Mouse (Mus musculus) left cerebral cortex, adult 6 months (tissue): ENCODE results near the gene Ugt1a7c. TPM values are rescaled to one million over a fixed set of nuclear protein-coding genes. Genes with fewer than 3 reads are reported as not detected.

Experiments used
- long read RNA-seq, 2 experiments: library from polyadenylated mRNA; unstranded; transcript quantifications; one replicate each; pipeline ENCODE4 v2.0.0; 2019 to 2020
- polyA plus RNA-seq: library from polyadenylated mRNA; unstranded; fragments of <200 nt; fragmentation: Nextera tagmentation; gene quantifications from 2 replicates; pipeline ENCODE4 v1.2.3, GENCODE M21; 2021

Gene Ugt1a7c
- polyA plus RNA-seq = 0.77 and 1.0 TPM in 2 replicates
- long read RNA-seq, experiment 1, transcript Ugt1a7c-201 (5 exons, 3,231 nt) = major isoform, 7 of 8 reads
- long read RNA-seq, experiment 1, partial matches to known transcripts = 0 of 8 reads
- long read RNA-seq, experiment 1, other reads (novel, unspliced or antisense) = 1 of 8 reads
- long read RNA-seq, experiment 2, transcript Ugt1a7c-201 (5 exons, 3,231 nt) = major isoform, 5 of 5 reads
- long read RNA-seq, experiment 2, partial matches to known transcripts = 0 of 5 reads
- long read RNA-seq, experiment 2, other reads (novel, unspliced or antisense) = 0 of 5 reads

GRCm38 (mm10) chr1:88094941-88095492 is at the start of gene Ugt1a7c:
Ugt1a7c (plus strand) TSS chr1:88095062.

GRCm38 (mm10) chr1:88055088-88055487 is 39.8 kb upstream of the Ugt1a7c start, which contains the start of gene Ugt1a10:
Ugt1a10 (plus strand) TSS chr1:88055388.

GRCm38 (mm10) chr1:88070495-88070894 is 24.4 kb upstream of the Ugt1a7c start, which contains the start of gene Ugt1a9:
Ugt1a9 (plus strand) TSS chr1:88070800.

GRCm38 (mm10) chr1:88087513-88087912 is 7.3 kb upstream of the Ugt1a7c start, which contains the start of gene Ugt1a8:
Ugt1a8 (plus strand) TSS chr1:88087813.

GRCm38 (mm10) chr1:88103019-88103418 is 8.2 kb downstream of the Ugt1a7c start, which contains the start of gene Ugt1a6b:
Ugt1a6b (plus strand) TSS chr1:88103252.

GRCm38 (mm10) chr1:88134457-88135011 is 39.7 kb downstream of the Ugt1a7c start, which contains the start of gene Ugt1a6a:
Ugt1a6a (plus strand) TSS chr1:88134809.

GRCm38 (mm10) chr1:88165711-88166110 is 70.8 kb downstream of the Ugt1a7c start, which contains the start of gene Ugt1a5:
Ugt1a5 (plus strand) TSS chr1:88166012.

GRCm38 (mm10) chr1:88200456-88200855 is 105.6 kb downstream of the Ugt1a7c start, which contains the start of gene Ugt1a2:
Ugt1a2 (plus strand) TSS chr1:88200601.

GRCm38 (mm10) chr1:88205294-88205922 is 110.5 kb downstream of the Ugt1a7c start, which contains the start of gene Dnajb3:
Dnajb3 (minus strand) TSS chr1:88205782.

GRCm38 (mm10) chr1:88211812-88212211 is 117.0 kb downstream of the Ugt1a7c start, which contains the start of gene Ugt1a1:
Ugt1a1 (plus strand) TSS chr1:88211959.

GRCm38 (mm10) chr1:88226670-88227379 is 132.0 kb downstream of the Ugt1a7c start, which contains the start of gene Mroh2a:
Mroh2a (plus strand) TSS chr1:88226986.

Other genes with a start within 250 kb of the Ugt1a7c start
- gene Dgkd, start 241.8 kb upstream of the Ugt1a7c start, polyA plus RNA-seq = 20.1 and 23.3 TPM in 2 replicates
- gene Usp40, start 86.5 kb upstream of the Ugt1a7c start, polyA plus RNA-seq = 2.2 TPM in 2 replicates
- gene Ugt1a10, start 39.7 kb upstream of the Ugt1a7c start, polyA plus RNA-seq = not detected in 2 replicates
- gene Ugt1a9, start 24.3 kb upstream of the Ugt1a7c start, polyA plus RNA-seq = not detected in 2 replicates
- gene Ugt1a8, start 7.2 kb upstream of the Ugt1a7c start, polyA plus RNA-seq = not detected in 2 replicates
- gene Ugt1a6b, start 8.2 kb downstream of the Ugt1a7c start, polyA plus RNA-seq = not detected in 2 replicates
- gene Ugt1a6a, start 39.7 kb downstream of the Ugt1a7c start, polyA plus RNA-seq = 2.2 and 3.1 TPM in 2 replicates
- gene Ugt1a5, start 71.0 kb downstream of the Ugt1a7c start, polyA plus RNA-seq = not detected in 2 replicates
- not detected in 2 replicates for gene Ugt1a2, start 105.5 kb downstream of the Ugt1a7c start, polyA plus RNA-seq
- 4.3 and 5.6 TPM in 2 replicates for gene Dnajb3, start 110.7 kb downstream of the Ugt1a7c start, polyA plus RNA-seq
- not detected in 2 replicates for gene Ugt1a1, start 116.9 kb downstream of the Ugt1a7c start, polyA plus RNA-seq
- 0.21 and 0.22 TPM in 2 replicates for gene Mroh2a, start 131.9 kb downstream of the Ugt1a7c start, polyA plus RNA-seq
- 8.2 and 10.4 TPM in 2 replicates for gene Hjurp, start 182.6 kb downstream of the Ugt1a7c start, polyA plus RNA-seq
- gene Trpm8, start 182.6 kb downstream of the Ugt1a7c start, polyA plus RNA-seq = not detected in 2 replicates